Mouse (Mus musculus) stomach, embryonic 15.5 days (tissue): ENCODE measurements around the gene Hdac10. TPM values are rescaled to one million over a fixed set of nuclear protein-coding genes. Genes with fewer than 3 reads are reported as not detected.

Experiments
- ATAC-seq: fragments of 200-750 bp; cut with Nextera tagmentation; 2 replicates; pipeline ENCODE4 v1.8.0; 2017; ENCODE audit warnings: low read depth, moderate number of reproducible peaks, moderate TSS enrichment; ENCODE audit not compliant: insufficient read depth, low FRiP score
- H3K27ac ChIP-seq: fragments of 300-500 bp; sonication (generic); 2 replicates; pipeline ENCODE4 v1.5.1; 2015; ENCODE audit warnings: mild to moderate bottlenecking, inconsistent platforms
- H3K27me3 ChIP-seq: fragments of 300-500 bp; sonication (generic); replicated peaks from 2 replicates; pipeline ENCODE4 v1.6.1; 2015; ENCODE audit warnings: inconsistent platforms
- H3K36me3 ChIP-seq: fragments of 300-500 bp; sonication (generic); 2 replicates; pipeline ENCODE4 v1.6.1; 2015; ENCODE audit warnings: inconsistent platforms
- H3K4me1 ChIP-seq: fragments of 300-500 bp; sonication (generic); 2 replicates; pipeline ENCODE4 v1.6.1; 2015; ENCODE audit warnings: inconsistent platforms
- H3K4me2 ChIP-seq: fragments of 300-500 bp; sonication (generic); 2 replicates; pipeline ENCODE4 v1.6.1; 2015; ENCODE audit warnings: mild to moderate bottlenecking, inconsistent platforms
- H3K4me3 ChIP-seq: fragments of 300-500 bp; sonication (generic); replicated peaks from 2 replicates; pipeline ENCODE4 v1.5.1; 2015; ENCODE audit warnings: inconsistent platforms
- H3K9ac ChIP-seq: fragments of 300-500 bp; sonication (generic); 2 replicates; pipeline ENCODE4 v1.6.1; 2015; ENCODE audit warnings: inconsistent platforms
- H3K9me3 ChIP-seq: fragments of 300-500 bp; sonication (generic); 2 replicates; pipeline ENCODE4 v1.6.1; 2016; ENCODE audit warnings: inconsistent platforms
- WGBS: fragments of 180-500 bp; shearing (Covaris S2); methylation state at CpG from one replicate; pipeline ENCODE4 v1.1.7; 2015; 5-methylcytosine and 5-hydroxymethylcytosine counted together
- polyA plus RNA-seq: library from polyadenylated mRNA; unstranded; fragments of >200 nt; fragmentation: Nextera tagmentation; extraction: Ambion mirVana; gene quantifications from 2 replicates; pipeline ENCODE4 v1.2.1, GENCODE M21; 2015

The Hdac10 gene
- polyA plus RNA-seq, result 20.9 and 23.3 TPM in 2 replicates

DNA sequence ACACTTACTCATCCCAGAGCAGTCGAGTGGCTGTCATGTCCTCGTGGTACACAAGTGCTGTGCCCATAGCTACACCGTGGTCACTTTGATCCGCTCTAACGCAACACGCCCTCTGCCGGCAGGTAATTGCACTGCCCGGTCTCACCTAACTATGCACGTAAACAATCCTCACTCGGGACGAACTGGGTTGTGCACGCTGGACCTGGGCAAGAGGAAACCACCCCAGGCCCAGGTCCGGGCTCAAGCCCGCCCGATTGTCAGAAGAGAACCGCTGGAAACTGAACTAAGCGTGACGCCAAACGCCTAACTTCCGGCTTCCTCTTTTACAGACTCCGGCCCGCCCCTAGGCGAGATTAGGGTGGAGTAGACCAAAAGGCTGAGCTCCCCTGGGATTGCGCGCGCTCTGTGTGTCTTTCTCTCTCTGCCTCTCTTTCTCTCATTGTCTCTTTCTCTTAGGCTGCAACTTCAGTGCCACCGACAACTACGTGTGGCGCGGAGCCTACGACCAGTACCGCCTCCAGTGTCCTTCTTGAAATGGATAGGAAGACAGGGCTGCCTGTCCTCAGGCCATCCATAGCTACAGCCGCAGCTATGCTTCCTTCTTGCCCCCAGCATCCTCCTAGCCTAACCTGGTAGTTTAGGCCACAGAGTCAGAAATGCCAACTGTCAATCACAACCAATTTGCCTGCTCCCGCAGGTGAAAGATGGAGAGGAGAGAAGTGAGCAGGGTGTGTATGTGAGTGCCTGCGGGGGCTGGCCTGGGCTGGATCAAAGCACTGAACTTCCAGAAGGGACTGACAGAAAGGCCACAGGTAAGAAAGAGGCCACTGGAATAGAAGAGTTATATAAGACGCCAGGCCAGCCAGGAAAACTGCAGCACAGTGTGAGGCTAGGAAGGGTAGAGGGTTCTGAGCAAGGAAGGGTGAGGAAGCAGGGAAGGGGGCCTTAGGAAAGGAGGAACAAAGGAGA is at the start of gene Hdac10:
Gene Hdac10 (minus strand): TSS at position 319 of the 969 bp plus-strand sequence.
- Histone ChIP-seq H3K4me2 (peak within 1 kb of the TSS; percentile 92), H3K27me3 (no peaks in the 10 kb centered on the region), H3K27ac (peak within 1 kb of the TSS; percentile 72), H3K4me3 (peak within 1 kb of the TSS; percentile 52), H3K36me3 (peaks cover 4% of the 10 kb centered on the region; the same call in 1 of the 2 replicates), H3K4me1 (peaks cover 20% of the 10 kb centered on the region), H3K9me3 (no peaks in the 10 kb centered on the region), H3K9ac (peak within 1 kb of the TSS; percentile 36; the same call in 1 of the 2 replicates)
- ATAC-seq, result peak; percentile 82
- WGBS, result 2% methylated on average over 36 of the region's 36 CpGs

DNA sequence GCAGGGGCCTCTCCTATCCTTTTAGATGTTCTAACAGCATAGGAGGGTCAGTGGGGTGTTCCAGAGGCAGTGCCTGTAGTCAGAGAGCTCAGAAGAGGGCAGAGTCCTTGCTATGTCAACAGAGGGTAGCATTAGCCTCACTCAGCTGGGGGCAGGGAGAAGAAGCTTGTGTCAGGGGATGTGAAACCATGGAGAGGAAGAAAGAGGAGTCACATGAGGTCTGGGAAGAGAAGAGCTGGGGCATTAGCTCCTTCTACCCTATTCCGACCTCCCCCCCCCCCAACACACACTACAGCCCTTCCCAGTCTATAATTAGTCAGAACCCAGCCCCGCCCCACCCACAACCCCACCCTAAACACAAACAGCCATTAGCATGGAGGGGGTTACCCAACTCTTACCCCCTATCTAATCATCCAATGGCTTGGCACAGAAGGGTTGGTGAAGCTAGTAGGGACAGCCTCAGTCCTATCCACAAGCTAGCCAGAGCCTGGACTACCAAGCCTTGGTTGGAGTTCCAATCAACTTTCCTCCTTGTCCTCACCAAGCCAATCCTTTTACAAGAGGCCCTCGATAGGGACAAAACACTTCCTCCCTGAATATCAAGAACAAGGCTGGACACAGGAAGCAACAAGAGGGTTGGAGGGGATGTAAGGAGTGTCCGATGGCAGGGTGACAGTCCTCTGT is 49.2 kb upstream of the Hdac10 start:
- Histone ChIP-seq H3K27me3 (no peaks in the 10 kb centered on the region), H3K9me3 (no peaks in the 10 kb centered on the region), H3K4me2 (peak overlapping the region; percentile 92), H3K27ac (peak overlapping the region; percentile 95), H3K9ac (no peak overlapping the region), H3K4me1 (peaks cover 82% of the 10 kb centered on the region), H3K36me3 (no peaks in the 10 kb centered on the region), H3K4me3 (peak overlapping the region; percentile 86)
- no peak for ATAC-seq
- 48% methylated on average over 4 of the region's 4 CpGs for WGBS

DNA sequence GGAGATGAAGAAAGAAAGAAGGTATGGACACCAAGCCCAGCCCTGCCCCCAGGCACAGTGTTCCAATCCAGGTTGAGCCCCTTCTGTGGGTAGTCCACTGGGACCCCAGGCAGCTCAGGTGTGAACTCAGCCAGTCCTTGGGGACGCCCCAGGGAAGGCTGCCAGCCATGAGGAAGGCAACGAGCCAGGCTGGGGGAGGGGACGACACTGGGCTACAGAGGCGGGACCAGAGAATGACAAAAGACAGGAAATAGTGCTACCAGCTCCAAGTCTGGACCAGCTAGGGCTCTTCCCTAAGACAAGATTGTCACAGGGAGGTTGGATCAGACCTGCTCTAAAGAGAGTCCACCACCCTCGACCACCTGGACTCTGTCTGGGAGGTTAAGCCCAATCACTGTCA is 48.6 kb upstream of the Hdac10 start:
- Histone ChIP-seq H3K36me3 (no peaks in the 10 kb centered on the region), H3K4me1 (peaks cover 82% of the 10 kb centered on the region), H3K4me3 (peak overlapping the region; percentile 12; the same call in 1 of the 2 replicates), H3K9ac (no peak overlapping the region), H3K27ac (peak overlapping the region; percentile 95), H3K27me3 (no peaks in the 10 kb centered on the region), H3K9me3 (no peaks in the 10 kb centered on the region), H3K4me2 (peak overlapping the region; percentile 92)
- 7% methylated on average over 5 of the region's 5 CpGs for WGBS
- no peak for ATAC-seq

DNA sequence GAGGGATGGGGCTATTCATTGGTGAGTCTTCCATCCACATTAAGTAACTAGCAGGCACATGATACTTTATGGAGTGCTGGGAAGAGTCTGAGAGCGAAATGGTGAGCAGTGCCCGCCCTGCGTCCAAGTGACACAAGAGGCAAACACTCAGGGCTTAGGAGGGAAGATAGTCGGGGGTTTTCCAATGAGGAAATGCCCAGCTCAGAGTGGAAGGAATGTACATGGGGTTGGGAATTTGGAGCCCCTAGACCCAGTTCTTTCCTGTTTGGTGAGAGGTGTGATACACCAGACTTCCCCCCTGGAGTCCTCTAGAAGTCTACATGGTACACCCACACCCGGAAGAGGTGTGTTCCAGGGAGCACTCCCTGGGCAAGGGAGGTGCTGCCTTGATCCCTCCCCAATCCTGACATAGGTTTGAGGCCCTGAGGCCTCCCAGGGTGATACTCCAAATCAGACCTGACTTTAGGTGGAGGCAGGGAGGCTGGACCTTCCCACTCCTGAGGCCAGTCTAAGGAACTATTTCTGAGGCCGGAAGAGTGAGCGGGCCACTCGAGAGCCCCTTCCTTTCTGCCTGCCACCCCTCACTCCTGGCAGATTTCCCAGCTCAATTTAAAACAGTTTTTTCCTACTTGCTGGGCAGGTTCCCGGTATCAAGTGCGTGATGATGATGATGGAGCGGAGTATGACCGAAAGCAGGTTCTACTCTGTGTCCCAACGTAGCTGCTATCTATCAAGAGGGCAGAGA is 47.1 kb upstream of the Hdac10 start:
- peak overlapping the region; percentile 38 for H3K27ac ChIP-seq
- 66% methylated on average over 13 of the region's 13 CpGs for WGBS
- H3K27me3 ChIP-seq, result no peaks in the 10 kb centered on the region
- no peaks in the 10 kb centered on the region for H3K9me3 ChIP-seq
- no peak overlapping the region for H3K4me3 ChIP-seq
- peak overlapping the region; percentile 11; the same call in 1 of the 2 replicates for H3K4me2 ChIP-seq
- no peak for ATAC-seq
- peaks cover 89% of the 10 kb centered on the region for H3K4me1 ChIP-seq
- no peak overlapping the region for H3K9ac ChIP-seq
- H3K36me3 ChIP-seq, result no peaks in the 10 kb centered on the region

DNA sequence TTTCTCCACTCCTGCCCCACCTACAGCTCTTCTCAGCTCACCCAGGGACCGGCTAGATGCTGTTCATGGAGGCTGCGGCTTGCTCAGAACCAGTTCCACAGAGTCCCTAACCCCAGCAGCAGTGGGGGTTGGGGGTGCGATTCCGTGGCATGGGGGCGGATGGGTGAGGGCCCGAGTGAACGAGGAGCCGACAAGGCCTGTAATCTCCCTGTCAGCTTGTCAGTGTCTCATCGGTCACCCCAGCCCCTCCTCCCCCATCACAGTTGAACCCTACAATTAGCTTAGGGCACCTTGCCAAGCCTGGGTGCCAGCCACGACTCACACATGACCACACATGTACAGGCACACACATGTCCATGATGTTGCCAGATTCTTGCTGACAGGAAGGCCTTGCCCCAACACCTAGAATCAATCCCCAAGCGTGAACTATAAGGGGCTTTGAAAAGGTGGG is 46.4 kb upstream of the Hdac10 start:
- Histone ChIP-seq H3K36me3 (no peaks in the 10 kb centered on the region), H3K4me3 (no peak overlapping the region), H3K4me1 (peaks cover 96% of the 10 kb centered on the region), H3K4me2 (peak overlapping the region; percentile 99; the same call in 1 of the 2 replicates), H3K9me3 (no peaks in the 10 kb centered on the region), H3K9ac (no peak overlapping the region), H3K27ac (peak overlapping the region; percentile 38; the same call in 1 of the 2 replicates), H3K27me3 (no peaks in the 10 kb centered on the region)
- 53% methylated on average over 11 of the region's 11 CpGs for WGBS
- no peak for ATAC-seq

DNA sequence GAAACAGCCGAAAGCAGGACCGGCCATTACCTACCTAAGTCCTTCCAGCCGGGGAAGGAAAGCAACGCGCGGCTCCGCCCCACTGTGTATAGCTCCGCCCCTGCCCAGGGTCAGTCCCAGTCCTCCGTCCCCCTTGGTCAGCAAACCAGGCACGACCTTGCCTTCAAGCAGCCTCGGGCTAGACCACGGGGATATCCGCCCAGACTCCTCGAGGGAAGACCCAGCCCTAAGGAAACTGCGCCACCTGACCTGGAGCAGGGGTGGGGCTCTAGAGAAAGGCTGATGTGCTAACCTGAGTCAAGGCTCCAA is 45.4 kb upstream of the Hdac10 start:
- peak overlapping the region; percentile 61; the same call in 1 of the 2 replicates for H3K9ac ChIP-seq
- H3K9me3 ChIP-seq, result no peaks in the 10 kb centered on the region
- WGBS, result under 1% methylated on average over 15 of the region's 15 CpGs
- H3K36me3 ChIP-seq, result no peaks in the 10 kb centered on the region
- H3K4me3 ChIP-seq, result peak overlapping the region; percentile 54
- peak overlapping the region; percentile 99 for H3K4me2 ChIP-seq
- peak overlapping the region; percentile 42 for H3K27ac ChIP-seq
- peak; percentile 47; the same call in 1 of the 2 replicates for ATAC-seq
- H3K4me1 ChIP-seq, result peaks cover 99% of the 10 kb centered on the region
- H3K27me3 ChIP-seq, result no peaks in the 10 kb centered on the region

DNA sequence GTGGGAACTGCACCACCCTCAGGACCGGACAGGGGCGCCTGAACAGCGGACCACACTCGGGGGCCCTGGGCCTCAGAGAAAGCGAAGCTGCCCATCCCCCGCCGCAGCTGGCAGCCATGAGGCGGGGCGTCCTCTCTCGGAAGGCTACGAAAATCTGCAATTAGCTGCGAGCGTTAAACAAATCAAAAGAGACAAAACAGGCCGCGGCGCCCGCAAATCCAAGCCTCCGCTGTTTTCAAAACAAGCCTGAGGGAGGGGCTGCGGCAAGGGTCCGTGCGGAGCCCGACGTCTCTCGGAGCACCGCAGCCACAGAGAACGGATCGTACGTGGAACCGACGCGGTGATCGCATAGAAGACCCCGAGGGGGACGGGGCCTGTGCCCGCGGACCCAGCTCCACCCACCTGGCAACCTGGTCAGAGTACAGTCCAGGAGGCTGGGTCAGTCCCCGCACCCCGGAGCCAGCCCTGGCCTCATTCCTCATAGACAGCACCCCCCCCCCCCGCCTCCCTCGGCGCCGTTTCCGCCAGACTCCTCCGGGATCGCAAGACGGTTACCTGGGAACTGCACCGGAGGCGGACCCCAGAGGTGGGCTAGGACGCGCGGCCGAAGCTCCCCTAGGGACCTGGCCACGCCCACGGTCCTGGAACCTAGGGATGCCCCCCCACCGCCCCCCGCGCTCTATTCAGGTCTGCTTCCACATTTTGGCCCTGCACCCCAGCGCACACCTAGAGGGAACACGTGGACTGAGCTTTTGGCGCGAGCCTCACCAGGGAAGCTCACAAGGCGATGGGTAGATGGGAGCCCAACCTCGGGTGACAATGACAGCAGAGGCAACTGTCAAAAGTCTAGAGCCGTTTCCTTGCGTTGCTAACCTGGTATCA is 44.8 kb upstream of the Hdac10 start:
- peak overlapping the region; percentile 61 for H3K9ac ChIP-seq
- ATAC-seq, result no peak; the same call in 1 of the 2 replicates
- no peaks in the 10 kb centered on the region for H3K9me3 ChIP-seq
- peak overlapping the region; percentile 99 for H3K4me2 ChIP-seq
- H3K4me1 ChIP-seq, result peaks cover 95% of the 10 kb centered on the region
- H3K27me3 ChIP-seq, result no peaks in the 10 kb centered on the region
- peak overlapping the region; percentile 54 for H3K4me3 ChIP-seq
- WGBS, result under 1% methylated on average over 65 of the region's 65 CpGs
- H3K27ac ChIP-seq, result peak overlapping the region; percentile 42
- no peaks in the 10 kb centered on the region for H3K36me3 ChIP-seq

DNA sequence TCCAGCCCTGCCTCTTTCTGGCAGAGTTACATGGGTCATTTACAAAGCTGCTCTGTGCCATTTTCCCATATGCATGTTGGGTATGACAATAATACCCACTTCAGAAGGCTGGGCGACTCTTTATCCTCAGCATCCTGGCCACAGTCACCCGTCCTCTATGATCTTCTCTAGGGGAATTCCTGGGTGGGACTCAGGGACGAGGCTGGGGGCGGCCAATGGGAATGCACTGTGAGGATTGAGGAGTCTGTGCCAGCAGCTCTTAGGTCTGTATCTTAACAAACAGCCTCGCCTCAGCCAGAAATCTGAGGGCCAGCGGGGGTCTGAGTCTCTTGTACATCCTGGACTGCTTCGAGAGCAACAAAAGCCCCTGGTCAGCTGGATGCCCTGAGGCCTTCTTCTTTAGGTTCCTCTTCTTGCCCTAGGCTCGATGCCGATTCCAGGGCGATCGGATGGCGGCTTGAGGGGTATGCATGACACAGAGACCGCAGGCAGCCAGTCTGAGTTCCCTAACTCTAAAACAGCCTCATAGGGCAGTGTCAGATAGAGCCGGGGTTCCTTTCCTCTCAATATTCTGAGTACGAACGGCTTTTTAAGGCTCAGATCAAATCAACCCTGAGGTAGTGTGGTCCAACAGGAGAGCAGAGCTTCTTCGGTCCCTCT is 43.9 kb upstream of the Hdac10 start:
- H3K36me3 ChIP-seq, result peaks cover 8% of the 10 kb centered on the region
- H3K4me3 ChIP-seq, result peak overlapping the region; percentile 54

DNA sequence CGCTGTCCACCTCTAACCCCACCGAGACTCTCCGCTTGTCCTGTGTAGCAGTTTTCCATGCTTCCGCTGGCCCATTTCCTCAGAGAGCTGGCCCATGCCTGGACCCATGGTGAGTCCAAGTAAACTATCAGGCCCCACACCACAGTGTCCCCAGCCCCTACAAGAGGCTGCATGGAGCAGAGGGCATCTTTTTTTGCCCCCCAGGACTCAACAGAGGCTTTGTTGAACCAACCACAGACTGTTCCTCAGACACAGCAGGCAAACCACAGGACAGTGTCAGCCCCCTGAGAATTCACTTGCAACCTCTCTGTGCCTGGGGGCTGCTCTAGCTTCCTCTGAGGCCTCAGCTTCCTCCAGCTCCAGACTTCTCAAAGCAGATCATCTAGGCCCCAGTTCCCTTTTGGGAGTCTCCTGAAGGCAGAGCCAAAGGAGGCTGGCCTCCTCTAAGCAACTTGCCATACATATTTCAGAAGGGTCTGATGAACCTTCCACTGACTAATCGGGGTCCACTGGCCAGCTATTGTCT is 43.1 kb upstream of the Hdac10 start:
- no peak for ATAC-seq
- Histone ChIP-seq H3K9me3 (no peaks in the 10 kb centered on the region), H3K4me3 (no peak overlapping the region), H3K36me3 (peaks cover 16% of the 10 kb centered on the region), H3K4me1 (peaks cover 78% of the 10 kb centered on the region), H3K27me3 (no peaks in the 10 kb centered on the region), H3K27ac (no peak overlapping the region), H3K4me2 (no peak overlapping the region), H3K9ac (no peak overlapping the region)
- WGBS, result 83% methylated on average over 5 of the region's 5 CpGs

More for the DNA sequence above, 43.9 kb upstream of the Hdac10 start:
- no peak overlapping the region for H3K9ac ChIP-seq
- ATAC-seq, result no peak
- H3K4me2 ChIP-seq, result peak overlapping the region; percentile 99
- H3K27ac ChIP-seq, result peak overlapping the region; percentile 42; the same call in 1 of the 2 replicates
- H3K4me1 ChIP-seq, result peaks cover 86% of the 10 kb centered on the region
- 45% methylated on average over 17 of the region's 17 CpGs for WGBS
- no peaks in the 10 kb centered on the region for H3K9me3 ChIP-seq
- H3K27me3 ChIP-seq, result no peaks in the 10 kb centered on the region

DNA sequence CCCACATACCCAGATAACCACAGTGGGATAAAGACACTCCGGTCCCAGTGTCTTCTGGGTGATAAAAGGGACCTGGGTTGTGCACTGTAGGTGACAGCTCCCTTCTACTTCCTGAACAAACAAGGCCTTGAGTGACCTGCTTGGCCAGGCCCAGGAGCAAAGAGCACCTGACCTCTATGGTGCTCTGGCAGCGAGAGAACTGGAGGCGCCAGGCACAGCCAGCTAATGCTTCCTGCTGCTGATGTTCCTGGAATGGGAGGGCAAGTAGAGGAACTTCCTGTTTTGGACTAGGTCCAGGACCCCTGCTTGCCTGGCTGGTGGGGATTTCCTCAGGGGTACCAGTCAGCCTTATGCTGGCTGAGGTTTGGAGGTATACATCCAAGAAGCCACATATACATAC is 41.6 kb upstream of the Hdac10 start:
- Histone ChIP-seq H3K9ac (no peak overlapping the region), H3K9me3 (no peaks in the 10 kb centered on the region), H3K36me3 (peaks cover 31% of the 10 kb centered on the region), H3K4me2 (no peak overlapping the region), H3K4me1 (peaks cover 64% of the 10 kb centered on the region), H3K27me3 (no peaks in the 10 kb centered on the region), H3K4me3 (no peak overlapping the region), H3K27ac (peak overlapping the region; percentile 74)
- 32% methylated on average over 3 of the region's 3 CpGs for WGBS
- no peak for ATAC-seq
